Mouse (Mus musculus) stomach, postnatal 0 days (tissue): ENCODE measurements around the gene C530008M17Rik.

ENCODE experiments used
- CTCF ChIP-seq: IDR thresholded peaks from 2 replicates; pipeline ENCODE4 v1.5.1; 2016; ENCODE audit warnings: antibody characterized with exemption, low read depth, mild to moderate bottlenecking, moderate library complexity
- EP300 ChIP-seq: optimal IDR thresholded peaks from 2 replicates; pipeline ENCODE3; 2016; ENCODE audit warnings: antibody characterized with exemption

DNA sequence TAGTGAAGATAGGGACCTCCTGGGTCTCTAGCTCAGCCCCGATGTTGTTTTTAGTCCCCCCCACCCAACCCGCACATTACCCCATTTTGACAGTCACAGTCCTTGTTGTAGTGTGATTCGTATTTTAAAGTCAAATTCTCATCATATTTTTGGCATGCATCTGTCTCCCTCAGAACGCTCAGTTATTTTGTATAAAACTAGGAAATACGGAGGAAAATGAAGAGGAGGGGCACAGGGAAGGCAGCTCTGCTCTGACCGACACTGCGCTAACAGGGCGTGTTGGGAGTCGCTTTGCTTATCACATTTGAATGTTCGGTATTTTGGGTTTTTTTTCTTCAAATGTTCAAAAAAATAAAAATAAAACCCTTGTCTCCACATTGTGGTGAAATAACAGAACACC, 13.9 kb downstream of the C530008M17Rik start:
- TF ChIP-seq CTCF (no peak), EP300 (no peak)
